Mouse (Mus musculus): Measurements from ENCODE around the gene Man2a1. TPM values are rescaled to one million over a fixed set of nuclear protein-coding genes. Genes with fewer than 3 reads are reported as not detected.

Gene Man2a1
- total and polyA plus RNA-seq, 3 experiments: 4.7 to 18.5 (median 17.2) TPM

DNA sequence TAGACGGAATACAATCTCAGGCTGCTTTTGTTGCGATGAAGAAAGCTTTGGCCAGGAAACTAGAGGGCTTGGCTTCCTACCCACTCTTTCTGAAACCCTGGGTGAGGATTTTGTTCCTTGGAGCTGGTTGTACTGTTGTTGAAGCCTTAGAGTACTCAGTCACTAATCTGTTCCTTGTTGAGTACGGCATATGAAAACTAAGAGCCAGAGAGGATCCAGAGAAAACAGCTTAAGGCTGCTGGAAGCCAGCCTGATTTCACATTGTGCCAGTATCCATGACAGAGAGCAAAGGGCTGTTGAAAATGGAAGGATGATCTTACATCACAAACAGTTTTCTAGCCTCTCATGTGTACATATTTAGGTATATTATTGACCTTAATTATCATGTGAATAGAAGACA is 7.7 kb upstream of the Man2a1 start:
- no peaks in the 10 kb centered on the region for H3K79me2 ChIP-seq (replicated peaks; ENCODE audit: control insufficient read depth, insufficient read depth, low read length)
- DNase-seq: no peak
- H3K4me3 ChIP-seq: no peak overlapping the region
- H3K27me3 ChIP-seq (ENCODE audit: control insufficient read depth, insufficient read depth, low read length): no peaks in the 10 kb centered on the region
- TF ChIP-seq CTCF (IDR thresholded peaks at IDR 0.05) (no peak), POLR2A (IDR thresholded peaks at IDR 0.05; ENCODE audit: insufficient read depth, low read depth, low read length) (no peak), EP300 (IDR thresholded peaks at IDR 0.05; ENCODE audit: insufficient read depth, low read depth, low read length) (no peak)
- H3K36me3 ChIP-seq (ENCODE audit: control insufficient read depth, insufficient read depth, low read length): no peaks in the 10 kb centered on the region
- no peak overlapping the region for H3K9ac ChIP-seq (ENCODE audit: low read depth, low read length)
- 70% methylated on average over 3 of the region's 3 CpGs for WGBS
- no peak overlapping the region for H3K27ac ChIP-seq
- intact Hi-C loops (cut with DNase I): no loop called here
- H3K4me1 ChIP-seq (ENCODE audit: control insufficient read depth, insufficient read depth, low read length): no peaks in the 10 kb centered on the region; the same call in 1 of the 2 replicates

DNA sequence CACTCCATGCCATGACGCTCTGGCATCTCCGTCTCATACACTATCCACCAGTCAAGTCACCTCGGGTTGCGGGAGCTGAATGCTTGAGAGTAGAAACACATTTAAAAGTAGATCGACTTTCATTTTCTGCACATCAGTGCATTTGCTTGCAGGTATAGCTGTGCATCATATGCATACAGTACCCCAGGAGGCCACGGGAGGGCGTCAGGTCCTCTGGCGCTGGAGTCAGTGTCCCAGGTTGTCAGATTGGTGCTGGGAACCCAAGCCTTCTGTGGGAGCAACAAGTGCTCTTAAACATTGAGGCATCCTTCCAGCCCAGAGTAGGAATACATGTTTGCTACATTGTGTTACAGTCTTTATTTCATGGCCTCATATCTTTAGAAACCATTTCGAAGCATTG is 2.8 kb upstream of the Man2a1 start:
- Histone ChIP-seq H3K4me1 (ENCODE audit: control insufficient read depth, insufficient read depth, low read length) (no peaks in the 10 kb centered on the region; the same call in 1 of the 2 replicates), H3K36me3 (ENCODE audit: control insufficient read depth, insufficient read depth, low read length) (peaks cover 5% of the 10 kb centered on the region), H3K79me2 (replicated peaks; ENCODE audit: control insufficient read depth, insufficient read depth, low read length) (no peaks in the 10 kb centered on the region; the same call in 1 of the 2 replicates), H3K4me3 (no peak overlapping the region), H3K27me3 (ENCODE audit: control insufficient read depth, insufficient read depth, low read length) (no peaks in the 10 kb centered on the region), H3K27ac (no peak overlapping the region), H3K9ac (ENCODE audit: low read depth, low read length) (no peak overlapping the region)
- no peak for TF ChIP-seq EP300 (IDR thresholded peaks at IDR 0.05; ENCODE audit: insufficient read depth, low read depth, low read length)
- TF ChIP-seq POLR2A (IDR thresholded peaks at IDR 0.05; ENCODE audit: insufficient read depth, low read depth, low read length): no peak
- TF ChIP-seq CTCF (IDR thresholded peaks at IDR 0.05): no peak
- 87% methylated on average over 9 of the region's 9 CpGs for WGBS
- intact Hi-C loops (cut with DNase I): no loop called here
- no peak for DNase-seq

DNA sequence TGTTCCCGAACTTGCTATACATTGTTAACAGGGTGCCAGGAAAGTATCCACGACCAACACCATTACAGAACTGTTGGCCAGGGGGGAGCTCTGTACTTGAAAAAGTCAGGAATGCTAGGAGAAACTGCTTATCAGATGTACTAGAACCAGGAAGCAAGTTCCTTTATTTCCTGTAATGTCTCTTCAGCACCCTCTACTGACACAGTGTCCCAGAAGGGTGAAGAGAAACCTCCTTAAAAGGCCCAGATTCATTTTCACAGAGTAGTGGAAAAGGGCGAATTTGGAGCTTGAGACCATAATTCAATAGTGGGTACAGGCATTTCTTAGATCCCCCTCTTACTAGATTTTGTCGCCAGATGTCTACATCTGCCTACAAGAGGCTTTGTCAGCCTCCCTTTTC is 620 bp upstream of the Man2a1 start:
- Histone ChIP-seq H3K4me3 (peak overlapping the region; percentile 96), H3K79me2 (replicated peaks; ENCODE audit: control insufficient read depth, insufficient read depth, low read length) (peaks cover 4% of the 10 kb centered on the region), H3K36me3 (ENCODE audit: control insufficient read depth, insufficient read depth, low read length) (peaks cover 17% of the 10 kb centered on the region), H3K9ac (ENCODE audit: low read depth, low read length) (peak overlapping the region; percentile 68), H3K4me1 (ENCODE audit: control insufficient read depth, insufficient read depth, low read length) (peaks cover 5% of the 10 kb centered on the region), H3K27ac (peak overlapping the region; percentile 91), H3K27me3 (ENCODE audit: control insufficient read depth, insufficient read depth, low read length) (no peaks in the 10 kb centered on the region)
- DNase-seq: no peak
- intact Hi-C loops (cut with DNase I): loop anchor here (5.0 to 10.0 kb wide), 5 partner anchors 62 to 735 kb away; partner anchors contain the start of genes A930002H24Rik, Fer and Pja2
- WGBS: 21% methylated on average over 4 of the region's 4 CpGs
- no peak for TF ChIP-seq POLR2A (IDR thresholded peaks at IDR 0.05; ENCODE audit: insufficient read depth, low read depth, low read length)
- no peak for TF ChIP-seq EP300 (IDR thresholded peaks at IDR 0.05; ENCODE audit: insufficient read depth, low read depth, low read length)
- TF ChIP-seq CTCF (IDR thresholded peaks at IDR 0.05): peak; percentile 60

DNA sequence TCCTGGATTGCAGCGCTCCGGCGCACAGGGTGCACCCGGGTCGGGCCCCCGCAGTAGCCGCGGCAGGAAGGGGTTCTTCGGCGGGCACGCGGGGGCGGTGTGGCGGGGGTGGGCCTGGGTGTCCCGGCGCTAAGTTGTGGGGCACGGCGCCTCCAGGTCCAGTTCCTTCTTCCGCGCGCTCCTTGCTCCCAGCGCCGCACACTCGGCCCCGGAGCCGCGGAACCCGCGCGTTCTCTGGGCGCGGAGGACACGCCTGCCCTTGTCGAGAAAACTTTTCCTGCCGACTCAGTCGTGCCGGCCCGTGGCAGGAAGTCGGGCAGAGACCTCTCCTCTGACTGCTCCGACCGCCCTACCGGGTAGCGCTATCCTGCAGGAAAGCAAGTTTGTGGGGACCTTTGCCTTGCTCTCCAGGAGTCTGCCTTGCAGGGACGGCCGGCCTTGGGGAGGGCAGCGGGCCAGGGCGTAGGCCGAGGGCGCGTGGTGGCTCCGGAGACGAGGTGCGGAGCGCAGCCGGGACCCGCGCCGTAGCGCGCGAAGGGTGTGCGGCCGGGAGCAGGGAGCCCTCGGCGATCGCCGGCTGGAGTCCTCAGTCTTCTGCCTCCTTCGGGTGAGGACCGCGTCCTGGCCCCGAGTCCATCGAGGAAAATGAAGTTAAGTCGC is 685 bp downstream of the Man2a1 start:
- H3K4me1 ChIP-seq (ENCODE audit: control insufficient read depth, insufficient read depth, low read length): peaks cover 5% of the 10 kb centered on the region
- peak overlapping the region; percentile 70 for H3K9ac ChIP-seq (ENCODE audit: low read depth, low read length)
- intact Hi-C loops (cut with DNase I): loop anchor here (1.0 to 10.0 kb wide), 6 partner anchors 21 to 736 kb away; partner anchors contain the start of genes A930002H24Rik, Fer and Pja2
- H3K36me3 ChIP-seq (ENCODE audit: control insufficient read depth, insufficient read depth, low read length): peaks cover 26% of the 10 kb centered on the region
- peak; percentile 80 to 83 for DNase-seq
- under 1% methylated on average over 71 of the region's 73 CpGs for WGBS
- peaks cover 4% of the 10 kb centered on the region for H3K79me2 ChIP-seq (replicated peaks; ENCODE audit: control insufficient read depth, insufficient read depth, low read length)
- no peaks in the 10 kb centered on the region for H3K27me3 ChIP-seq (ENCODE audit: control insufficient read depth, insufficient read depth, low read length)
- H3K27ac ChIP-seq: peak overlapping the region; percentile 91
- H3K4me3 ChIP-seq: peak overlapping the region; percentile 96
- TF ChIP-seq CTCF (IDR thresholded peaks at IDR 0.05) (no peak), EP300 (IDR thresholded peaks at IDR 0.05; ENCODE audit: insufficient read depth, low read depth, low read length) (no peak), POLR2A (IDR thresholded peaks at IDR 0.05; ENCODE audit: insufficient read depth, low read depth, low read length) (no peak)

DNA sequence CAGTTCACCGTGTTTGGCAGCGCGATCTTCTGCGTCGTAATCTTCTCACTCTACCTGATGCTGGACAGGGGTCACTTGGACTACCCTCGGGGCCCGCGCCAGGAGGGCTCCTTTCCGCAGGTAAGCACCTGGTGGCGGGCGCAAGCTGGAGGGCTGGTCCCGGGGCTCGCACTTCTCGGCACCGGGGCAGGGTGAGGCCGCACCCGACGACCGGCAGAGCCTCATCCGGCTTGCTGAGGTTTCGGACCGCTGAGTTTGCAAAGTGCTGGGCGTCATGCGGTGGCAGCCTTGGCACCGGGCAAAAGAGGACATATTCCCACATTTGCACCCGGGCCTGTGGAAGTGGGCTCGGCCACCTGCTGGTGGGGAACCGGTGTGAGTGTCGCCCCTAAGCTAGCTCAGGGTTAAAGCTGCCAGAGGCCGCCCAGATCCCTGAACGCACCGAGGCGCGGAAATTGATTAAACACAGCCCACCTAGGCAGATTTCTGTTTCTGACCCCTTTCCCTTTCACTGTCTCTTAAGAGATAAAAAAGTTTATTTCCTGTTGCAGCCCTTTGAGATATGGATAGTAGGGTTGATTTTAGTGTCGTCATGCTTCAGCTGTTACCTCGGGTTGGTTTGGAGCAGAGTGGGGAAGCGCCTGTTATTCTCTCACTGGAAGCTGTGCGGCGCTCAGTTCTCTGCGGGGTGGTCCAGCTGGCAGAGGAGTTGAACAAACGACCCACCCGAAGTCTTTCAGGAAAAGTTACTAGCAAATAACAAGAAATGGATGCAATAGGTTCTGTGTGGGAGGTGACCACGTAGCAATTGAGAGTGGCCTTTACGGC is 1.4 kb downstream of the Man2a1 start:
- intact Hi-C loops (cut with DNase I): loop anchor here (1.0 to 10.0 kb wide), 7 partner anchors 17 to 737 kb away; partner anchors contain the start of genes A930002H24Rik, Fer and Pja2
- WGBS: 2% methylated on average over 44 of the region's 44 CpGs
- TF ChIP-seq CTCF (IDR thresholded peaks at IDR 0.05) (peak; percentile 78), POLR2A (IDR thresholded peaks at IDR 0.05; ENCODE audit: insufficient read depth, low read depth, low read length) (peak; percentile 42; the same call in 1 of the 2 replicates), EP300 (IDR thresholded peaks at IDR 0.05; ENCODE audit: insufficient read depth, low read depth, low read length) (no peak)
- Histone ChIP-seq H3K79me2 (replicated peaks; ENCODE audit: control insufficient read depth, insufficient read depth, low read length) (peaks cover 4% of the 10 kb centered on the region), H3K9ac (ENCODE audit: low read depth, low read length) (peak overlapping the region; percentile 70), H3K4me1 (ENCODE audit: control insufficient read depth, insufficient read depth, low read length) (peaks cover 6% of the 10 kb centered on the region), H3K27me3 (ENCODE audit: control insufficient read depth, insufficient read depth, low read length) (no peaks in the 10 kb centered on the region), H3K27ac (peak overlapping the region; percentile 91), H3K4me3 (peak overlapping the region; percentile 96), H3K36me3 (ENCODE audit: control insufficient read depth, insufficient read depth, low read length) (peaks cover 31% of the 10 kb centered on the region)
- DNase-seq: peak; percentile 73 to 77

Measured in heart, adult 2 months (tissue).